Mouse (Mus musculus): Measurements from ENCODE around the gene Med12l. TPM values are rescaled to one million over a fixed set of nuclear protein-coding genes. Genes with fewer than 3 reads are reported as not detected.

Gene Med12l
- total RNA-seq, 1 experiment: 3.6 TPM

- no peak overlapping the region for H3K9ac ChIP-seq (ENCODE audit: insufficient read depth, low read depth, low read length, poor library complexity, severe bottlenecking)
- no peak overlapping the region for H3K27ac ChIP-seq (ENCODE audit: insufficient read depth, low read depth, low read length, poor library complexity, severe bottlenecking)
- TF ChIP-seq CHD2 (IDR thresholded peaks at IDR 0.05; ENCODE audit: low read depth, low read length) (no peak), ZC3H11A (IDR thresholded peaks at IDR 0.05; ENCODE audit: borderline replicate concordance, low read depth, low read length) (no peak), HCFC1 (IDR thresholded peaks at IDR 0.05; ENCODE audit: borderline replicate concordance, insufficient read depth, low read length) (no peak), MAFK (IDR thresholded peaks at IDR 0.05; ENCODE audit: insufficient read depth, low read depth, low read length) (no peak), ZNF384 (IDR thresholded peaks at IDR 0.05; ENCODE audit: low read depth, low read length) (no peak)
- H3K4me3 ChIP-seq (ENCODE audit: insufficient read depth in 1 of 2, low read depth in 1 of 2, low read length in 2 of 2, poor library complexity in 1 of 2, severe bottlenecking in 1 of 2): no peak overlapping the region
- no peaks in the 10 kb centered on the region for H3K4me1 ChIP-seq (ENCODE audit: control insufficient read depth in 2 of 2, insufficient read depth in 2 of 2, low read length in 2 of 2, poor library complexity in 1 of 2)
- DNase-seq (ENCODE audit: low read depth, low spot score): no peak
- no peaks in the 10 kb centered on the region for H3K9me3 ChIP-seq (ENCODE audit: control insufficient read depth, insufficient read depth, low read depth, low read length)
- H3K36me3 ChIP-seq (ENCODE audit: control insufficient read depth, insufficient read depth, low read length, poor library complexity, severe bottlenecking): no peaks in the 10 kb centered on the region
- in situ Hi-C loops (cut with MboI; ENCODE audit: low sequenced_read_pairs in 2 of 2, unreplicated experiment in 2 of 2): no loop called here
These were observed 237.8 kb downstream of the Med12l start for GRCm38 (mm10) chr3:59243384-59243783.

- Histone ChIP-seq H3K9me3 (ENCODE audit: control insufficient read depth, insufficient read depth, low read depth, low read length) (no peaks in the 10 kb centered on the region), H3K4me3 (ENCODE audit: insufficient read depth in 1 of 2, low read depth in 1 of 2, low read length in 2 of 2, poor library complexity in 1 of 2, severe bottlenecking in 1 of 2) (no peak overlapping the region), H3K27ac (ENCODE audit: insufficient read depth, low read depth, low read length, poor library complexity, severe bottlenecking) (no peak overlapping the region), H3K4me1 (ENCODE audit: control insufficient read depth in 2 of 2, insufficient read depth in 2 of 2, low read length in 2 of 2, poor library complexity in 1 of 2) (no peaks in the 10 kb centered on the region), H3K9ac (ENCODE audit: insufficient read depth, low read depth, low read length, poor library complexity, severe bottlenecking) (no peak overlapping the region), H3K36me3 (ENCODE audit: control insufficient read depth, insufficient read depth, low read length, poor library complexity, severe bottlenecking) (no peaks in the 10 kb centered on the region)
- in situ Hi-C loops (cut with MboI; ENCODE audit: low sequenced_read_pairs in 2 of 2, unreplicated experiment in 2 of 2): no loop called here
- DNase-seq (ENCODE audit: low read depth, low spot score): no peak
- no peak for TF ChIP-seq MAFK (IDR thresholded peaks at IDR 0.05; ENCODE audit: insufficient read depth, low read depth, low read length)
These were observed 242.4 kb downstream of the Med12l start for GRCm38 (mm10) chr3:59248031-59248430.

- no peaks in the 10 kb centered on the region for H3K4me1 ChIP-seq (ENCODE audit: control insufficient read depth in 2 of 2, insufficient read depth in 2 of 2, low read length in 2 of 2, poor library complexity in 1 of 2)
- H3K9ac ChIP-seq (ENCODE audit: insufficient read depth, low read depth, low read length, poor library complexity, severe bottlenecking): no peak overlapping the region
- H3K36me3 ChIP-seq (ENCODE audit: control insufficient read depth, insufficient read depth, low read length, poor library complexity, severe bottlenecking): no peaks in the 10 kb centered on the region
- H3K9me3 ChIP-seq (ENCODE audit: control insufficient read depth, insufficient read depth, low read depth, low read length): no peaks in the 10 kb centered on the region
- H3K27ac ChIP-seq (ENCODE audit: insufficient read depth, low read depth, low read length, poor library complexity, severe bottlenecking): no peak overlapping the region
- DNase-seq (ENCODE audit: low read depth, low spot score): no peak
- in situ Hi-C loops (cut with MboI; ENCODE audit: low sequenced_read_pairs in 2 of 2, unreplicated experiment in 2 of 2): no loop called here
- H3K4me3 ChIP-seq (ENCODE audit: insufficient read depth in 1 of 2, low read depth in 1 of 2, low read length in 2 of 2, poor library complexity in 1 of 2, severe bottlenecking in 1 of 2): no peak overlapping the region
- TF ChIP-seq MAFK (IDR thresholded peaks at IDR 0.05; ENCODE audit: insufficient read depth, low read depth, low read length) (no peak), ZC3H11A (IDR thresholded peaks at IDR 0.05; ENCODE audit: borderline replicate concordance, low read depth, low read length) (no peak), CHD2 (IDR thresholded peaks at IDR 0.05; ENCODE audit: low read depth, low read length) (no peak), HCFC1 (IDR thresholded peaks at IDR 0.05; ENCODE audit: borderline replicate concordance, insufficient read depth, low read length) (no peak), ZNF384 (IDR thresholded peaks at IDR 0.05; ENCODE audit: low read depth, low read length) (no peak)
These were observed 244.8 kb downstream of the Med12l start for GRCm38 (mm10) chr3:59250454-59250853.

- in situ Hi-C loops (cut with MboI; ENCODE audit: low sequenced_read_pairs in 2 of 2, unreplicated experiment in 2 of 2): no loop called here
- TF ChIP-seq MAFK (IDR thresholded peaks at IDR 0.05; ENCODE audit: insufficient read depth, low read depth, low read length): no peak
- no peak for TF ChIP-seq CHD2 (IDR thresholded peaks at IDR 0.05; ENCODE audit: low read depth, low read length)
- no peak for TF ChIP-seq ZC3H11A (IDR thresholded peaks at IDR 0.05; ENCODE audit: borderline replicate concordance, low read depth, low read length)
- no peak for TF ChIP-seq HCFC1 (IDR thresholded peaks at IDR 0.05; ENCODE audit: borderline replicate concordance, insufficient read depth, low read length)
- TF ChIP-seq ZNF384 (IDR thresholded peaks at IDR 0.05; ENCODE audit: low read depth, low read length): no peak
- H3K27ac ChIP-seq (ENCODE audit: insufficient read depth, low read depth, low read length, poor library complexity, severe bottlenecking): no peak overlapping the region
These were observed 252.4 kb downstream of the Med12l start for GRCm38 (mm10) chr3:59257740-59258664.

More at GRCm38 (mm10) chr3:59257740-59258664, 252.4 kb downstream of the Med12l start:
- no peak overlapping the region for H3K9ac ChIP-seq (ENCODE audit: insufficient read depth, low read depth, low read length, poor library complexity, severe bottlenecking)
- no peaks in the 10 kb centered on the region for H3K9me3 ChIP-seq (ENCODE audit: control insufficient read depth, insufficient read depth, low read depth, low read length)
- DNase-seq (ENCODE audit: low read depth, low spot score): no peak
- H3K36me3 ChIP-seq (ENCODE audit: control insufficient read depth, insufficient read depth, low read length, poor library complexity, severe bottlenecking): no peaks in the 10 kb centered on the region
- no peaks in the 10 kb centered on the region for H3K4me1 ChIP-seq (ENCODE audit: control insufficient read depth in 2 of 2, insufficient read depth in 2 of 2, low read length in 2 of 2, poor library complexity in 1 of 2)
- no peak overlapping the region for H3K4me3 ChIP-seq (ENCODE audit: insufficient read depth in 1 of 2, low read depth in 1 of 2, low read length in 2 of 2, poor library complexity in 1 of 2, severe bottlenecking in 1 of 2)

All from ES-E14 (cell line).